Comparison of ENCODE assay signal across 27 mouse cellular contexts in genomic region chr3:79572399-79572798, GRCm38 (mm10). TPM values are rescaled to one million over a fixed set of nuclear protein-coding genes. Genes with fewer than 3 reads are reported as not detected.
DNase-seq lines count a peak whose midpoint lies in the region.
"Had no signal": no experiment of that assay in that cellular context is flagged by ENCODE, and none has a peak within 500 bp of the region (broad histone marks: within the 10 kb centered on the region; RNA-seq: fewer than 3 reads in every experiment).

No protein-coding gene starts in this region.

- H3K79me2 ChIP-seq in macrophage (ENCODE audit: inconsistent target) = peaks cover 34% of the 10 kb centered on the region

- 0% methylated on average over 2 of the region's 3 CpGs for WGBS in macrophage (ENCODE audit: missing documents)

- peak; percentile 89 for DNase-seq in heart, adult 11 months
- no peak for DNase-seq in heart, postnatal 36 days
- DNase-seq in lung, postnatal 36 days = peak; percentile 29
- no peak for DNase-seq in lung, adult 18-20 months
- no peak for DNase-seq in urinary bladder, postnatal 25 days (ENCODE audit: low spot score)
- no peak for DNase-seq in right cerebral cortex, postnatal 25 days
- DNase-seq in kidney, postnatal 14 days = no peak
- DNase-seq: adrenal gland, postnatal 25 days; cerebellum, adult 18-20 months; cerebellum, postnatal 25 days; gastrocnemius, postnatal 14 days; heart, adult 2 months; kidney, adult 18-20 months; kidney, postnatal 36 days; lung, postnatal 14 days; midbrain, embryonic 14.5 days; thymus, postnatal 4 days had no signal

- intact Hi-C loops in heart, postnatal 36 days (cut with DNase I) = no loop called here

- peak overlapping the region; percentile 43 for H3K4me3 ChIP-seq in macrophage (ENCODE audit: inconsistent target)
- H3K4me3 ChIP-seq: forebrain, embryonic 13.5 days; heart, adult 2 months; heart, embryonic 12.5 days; kidney, embryonic 15.5 days; layer of hippocampus, adult 2 months; left cerebral cortex, adult 2 months; limb, embryonic 12.5 days; neural tube, embryonic 15.5 days had no signal

- peak overlapping the region; percentile 95 for H3K27ac ChIP-seq in macrophage
- H3K27ac ChIP-seq: forebrain, embryonic 13.5 days; heart, adult 2 months; hindbrain, embryonic 14.5 days; kidney, embryonic 15.5 days; layer of hippocampus, adult 2 months; left cerebral cortex, adult 2 months; limb, embryonic 12.5 days; liver, embryonic 14.5 days; neural tube, embryonic 15.5 days had no signal

- no peaks in the 10 kb centered on the region for H3K36me3 ChIP-seq in macrophage (ENCODE audit: inconsistent target)
- H3K36me3 ChIP-seq: heart, embryonic 12.5 days; kidney, embryonic 15.5 days; limb, embryonic 12.5 days; neural tube, embryonic 15.5 days had no signal

RNA-seq across cellular contexts. Expression of gene Fnip2, which starts 4.8 kb away (rescaled TPM):
- total RNA-seq in heart, postnatal 36 days (2021) = 10 to 100 TPM; 13.8 to 20.3 TPM
- total RNA-seq in macrophage (2018; cell fraction: chromatin; rRNA removed) = 1,000 to 10,000 TPM in 9 of 26 experiments, 100 to 1,000 TPM in 17; 297 to 1,489 (median 906) TPM
- total RNA-seq in macrophage (2018; cell fraction: cytosol; rRNA removed) = 100 to 1,000 TPM; 110 to 449 (median 248) TPM
- total RNA-seq in macrophage (2018; cell fraction: nucleus; rRNA removed) = 1,000 to 10,000 TPM in 1 of 26 experiments, 100 to 1,000 TPM in 25; 324 to 1,078 (median 679) TPM
- 87.1 to 150 TPM (median 126 TPM) in 3 replicates for polyA plus RNA-seq in macrophage (2018)

RNA-seq across cellular contexts. Expression of gene Ppid, which starts 18.7 kb away (rescaled TPM):
- 10 to 100 TPM; 37.6 to 39.4 TPM for total RNA-seq in heart, postnatal 36 days (2021)
- 100 to 1,000 TPM in 9 of 26 experiments, 10 to 100 TPM in 17; 63.0 to 144 (median 94.2) TPM for total RNA-seq in macrophage (2018; cell fraction: chromatin; rRNA removed)
- total RNA-seq in macrophage (2018; cell fraction: cytosol; rRNA removed) = 10 to 100 TPM in 21 of 26 experiments, 1 to 10 TPM in 5; 7.4 to 21.1 (median 14.3) TPM
- 100 to 1,000 TPM in 5 of 26 experiments, 10 to 100 TPM in 21; 31.0 to 137 (median 61.1) TPM for total RNA-seq in macrophage (2018; cell fraction: nucleus; rRNA removed)
- polyA plus RNA-seq in macrophage (2018) = 25.8 to 37.9 TPM (median 37.4 TPM) in 3 replicates

RNA-seq across cellular contexts. Expression of gene 4930579G24Rik, which starts 56.5 kb away (rescaled TPM):
- 1 to 10 TPM; 2.2 to 2.6 TPM for total RNA-seq in heart, postnatal 36 days (2021)
- total RNA-seq in macrophage (2018; cell fraction: chromatin; rRNA removed) = under 1 TPM in 3 of 26 experiments, not detected in 23; 0.37 to 0.76 (median 0.63) TPM
- total RNA-seq in macrophage (2018; cell fraction: cytosol; rRNA removed) = 1 to 10 TPM in 25 of 26 experiments, under 1 TPM in 1; 0.99 to 2.7 (median 1.8) TPM
- total RNA-seq in macrophage (2018; cell fraction: nucleus; rRNA removed) = 1 to 10 TPM in 7 of 26 experiments, under 1 TPM in 16, not detected in 3; 0.42 to 3.6 (median 0.86) TPM
- 1.6 to 5.4 TPM (median 1.9 TPM) in 3 replicates for polyA plus RNA-seq in macrophage (2018)

RNA-seq across cellular contexts. Expression of gene Etfdh, which starts 56.9 kb away (rescaled TPM):
- 100 to 1,000 TPM; 564 to 620 TPM for total RNA-seq in heart, postnatal 36 days (2021)
- 10 to 100 TPM in 17 of 26 experiments, 1 to 10 TPM in 9; 6.5 to 32.7 (median 12.4) TPM for total RNA-seq in macrophage (2018; cell fraction: chromatin; rRNA removed)
- 10 to 100 TPM; 17.8 to 35.7 (median 25.1) TPM for total RNA-seq in macrophage (2018; cell fraction: cytosol; rRNA removed)
- total RNA-seq in macrophage (2018; cell fraction: nucleus; rRNA removed) = 10 to 100 TPM in 22 of 26 experiments, 1 to 10 TPM in 4; 9.4 to 36.5 (median 13.4) TPM
- polyA plus RNA-seq in macrophage (2018) = 26.5 to 47.0 TPM (median 31.6 TPM) in 3 replicates

Comparison
In these comparisons a context has a peak if more than half of its experiments do, and no peak if none do; other contexts are left out.
1. DNase-seq: peak in heart, adult 11 months (single experiment) and lung, postnatal 36 days (single experiment); none in heart, postnatal 36 days (0 of 2), lung, adult 18-20 months (0 of 2), urinary bladder, postnatal 25 days (single experiment), right cerebral cortex, postnatal 25 days (single experiment) and kidney, postnatal 14 days (single experiment).